Mouse (Mus musculus) spleen, postnatal 0 days (tissue): Measurements from ENCODE around the gene Ccr6. TPM values are rescaled to one million over a fixed set of nuclear protein-coding genes. Genes with fewer than 3 reads are reported as not detected.

Experiments used
- polyA plus RNA-seq: library from polyadenylated mRNA; unstranded; fragments of >200 nt; fragmentation: Nextera tagmentation; extraction: Ambion mirVana; gene quantifications from 2 replicates; pipeline ENCODE4 v1.2.1, GENCODE M21; 2015

Ccr6 gene
- polyA plus RNA-seq: 0.73 and 1.4 TPM in 2 replicates

DNA sequence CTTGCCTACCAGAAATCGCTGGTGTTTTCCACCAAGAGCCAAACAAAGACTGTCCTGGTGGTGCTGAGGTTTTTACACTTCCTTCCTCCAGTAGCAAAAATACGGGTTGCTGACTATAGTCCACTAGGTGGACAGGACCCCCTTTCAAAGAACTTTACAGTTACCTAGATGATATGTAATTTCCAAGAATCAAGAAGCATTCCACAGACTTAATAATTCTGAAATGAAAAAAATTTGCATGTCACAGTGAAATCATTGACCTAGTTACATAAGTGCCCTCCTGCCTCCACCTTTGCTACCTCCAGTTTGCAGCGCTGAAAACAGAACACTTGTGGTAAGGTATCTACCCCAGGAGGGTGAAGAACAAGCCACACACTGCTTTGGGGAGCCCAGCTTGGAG lies at the start of gene Ccr6:
TSS of gene Ccr6 (plus strand) at position 301 of the 400 bp plus-strand sequence.

DNA sequence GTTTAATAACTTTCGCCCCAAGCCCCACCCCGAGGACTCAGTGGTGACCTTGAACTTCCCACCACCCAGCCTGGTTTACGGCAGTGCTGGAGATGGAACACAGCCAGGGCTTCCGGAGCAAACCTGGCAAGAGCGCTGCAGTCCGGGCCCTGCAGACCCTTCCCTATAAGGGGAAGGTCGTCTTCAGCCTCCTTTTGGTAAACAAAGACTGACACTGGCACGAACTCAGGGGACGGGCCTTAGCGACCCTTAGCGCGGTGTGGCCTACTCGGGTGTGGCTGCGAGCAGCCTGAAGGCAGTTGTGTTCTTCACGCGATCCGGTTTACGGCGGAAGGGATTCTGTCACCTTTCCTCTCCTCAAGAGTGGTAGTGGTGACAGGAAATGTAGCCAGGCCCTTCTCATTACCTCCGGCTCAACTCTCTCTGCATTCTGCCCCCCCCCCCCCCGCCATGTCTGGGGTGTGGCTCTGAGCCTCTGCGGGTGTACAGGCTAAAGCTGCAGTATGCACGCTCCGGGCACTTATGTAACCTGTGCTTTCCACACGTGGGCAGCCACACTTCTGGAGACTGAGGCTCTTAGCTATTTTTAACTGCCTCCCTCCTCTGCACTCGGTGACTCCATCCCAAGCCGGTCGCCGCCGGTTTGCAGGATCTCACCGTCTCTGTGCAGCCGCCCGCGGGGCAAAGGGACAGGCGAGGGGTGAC lies 47.1 kb downstream of the Ccr6 start, which contains the start of gene Mpc1:
TSS of gene Mpc1 (plus strand) at position 84 of the 705 bp plus-strand sequence.

Other genes starting within 250 kb of the Ccr6 start
- gene Gm49673, start 88.3 kb upstream of the Ccr6 start, polyA plus RNA-seq: not detected in 2 replicates
- gene Rnaset2a, start 87.9 kb upstream of the Ccr6 start, polyA plus RNA-seq: 25.9 and 29.9 TPM in 2 replicates
- 17.1 and 17.2 TPM in 2 replicates for gene Fgfr1op, start 70.5 kb upstream of the Ccr6 start, polyA plus RNA-seq
- gene Mpc1, start 46.9 kb downstream of the Ccr6 start, polyA plus RNA-seq: 145 and 155 TPM in 2 replicates
- gene Sft2d1, start 75.1 kb downstream of the Ccr6 start, polyA plus RNA-seq: 82.6 and 83.0 TPM in 2 replicates
- 0.06 and 0.07 TPM in 2 replicates for gene Prr18, start 101.4 kb downstream of the Ccr6 start, polyA plus RNA-seq
- 0.13 TPM in 2 replicates for gene T2, start 119.9 kb downstream of the Ccr6 start, polyA plus RNA-seq
- not detected in 2 replicates for gene T, start 198.4 kb downstream of the Ccr6 start, polyA plus RNA-seq